In genomic region chr16:33672188-33672587, GRCm38 (mm10) we compare ENCODE assay signal across 11 mouse cellular contexts.
"Had no signal": no experiment of that assay in that cellular context is flagged by ENCODE, and none has a peak within 500 bp of the region (broad histone marks: within the 10 kb centered on the region; RNA-seq: fewer than 3 reads in every experiment).

No protein-coding gene starts in this region.

- H3K27me3 ChIP-seq: limb, embryonic 13.5 days; midbrain, embryonic 15.5 days; neural tube, embryonic 12.5 days had no signal

- ATAC-seq: midbrain, embryonic 15.5 days had no signal

- DNase-seq: kidney, adult 8-10 months; kidney, postnatal 25 days; layer of hippocampus, adult 9-11 months; left cerebral cortex, postnatal 4 days; lung, adult 18-20 months; lung, postnatal 4 days; spleen, adult 18-20 months; thymus, postnatal 36 days had no signal

- H3K27ac ChIP-seq: limb, embryonic 13.5 days; midbrain, embryonic 15.5 days; neural tube, embryonic 12.5 days had no signal

- H3K4me3 ChIP-seq: limb, embryonic 13.5 days; midbrain, embryonic 15.5 days; neural tube, embryonic 12.5 days had no signal
